Mouse (Mus musculus) stomach, postnatal 0 days (tissue): Measurements from ENCODE around the gene Pced1b. TPM values are rescaled to one million over a fixed set of nuclear protein-coding genes. Genes with fewer than 3 reads are reported as not detected.

Source experiments
- ATAC-seq: fragments of 200-750 bp; cut with Nextera tagmentation; 2 replicates; pipeline ENCODE4 v1.8.0; 2017; ENCODE audit not compliant: low FRiP score, low TSS enrichment
- DNase-seq: peaks from one replicate; pipeline ENCODE4 v3.0.0-alpha.2; 2016; ENCODE audit warnings: low spot score
- H3K27ac ChIP-seq: fragments of 300-500 bp; sonication (generic); replicated peaks from 2 replicates; pipeline ENCODE4 v1.5.1; 2014; ENCODE audit warnings: mild to moderate bottlenecking, control low read depth
- H3K27me3 ChIP-seq: fragments of 300-500 bp; sonication (generic); 2 replicates; pipeline ENCODE4 v1.6.1; 2014; ENCODE audit warnings: low read length; ENCODE audit not compliant: control insufficient read depth, insufficient read depth
- H3K36me3 ChIP-seq: fragments of 300-500 bp; sonication (generic); 2 replicates; pipeline ENCODE4 v1.6.1; 2014; ENCODE audit warnings: low read length, mixed read lengths; ENCODE audit not compliant: control insufficient read depth, insufficient read depth
- H3K4me1 ChIP-seq: fragments of 300-500 bp; sonication (generic); replicated peaks from 2 replicates; pipeline ENCODE4 v1.6.1; 2014; ENCODE audit warnings: antibody characterized with exemption; ENCODE audit not compliant: control insufficient read depth, insufficient read depth
- H3K4me2 ChIP-seq: fragments of 300-500 bp; sonication (generic); replicated peaks from 2 replicates; pipeline ENCODE4 v1.6.1; 2014; ENCODE audit warnings: low read depth, mild to moderate bottlenecking, control low read depth, moderate library complexity
- H3K4me3 ChIP-seq: fragments of 300-500 bp; sonication (generic); 2 replicates; pipeline ENCODE4 v1.5.1; 2014; ENCODE audit warnings: low read depth, low read length, control low read depth
- H3K9ac ChIP-seq: fragments of 300-500 bp; sonication (generic); 2 replicates; pipeline ENCODE4 v1.6.1; 2014; ENCODE audit warnings: mild to moderate bottlenecking, low read length, control low read depth, mixed read lengths
- H3K9me3 ChIP-seq: fragments of 300-500 bp; sonication (generic); 2 replicates; pipeline ENCODE4 v1.6.1; 2016; ENCODE audit warnings: low read length; ENCODE audit not compliant: control insufficient read depth
- CTCF ChIP-seq: IDR thresholded peaks from 2 replicates; pipeline ENCODE4 v1.5.1; 2016; ENCODE audit warnings: antibody characterized with exemption, low read depth, mild to moderate bottlenecking, moderate library complexity
- EP300 ChIP-seq: optimal IDR thresholded peaks from 2 replicates; pipeline ENCODE3; 2016; ENCODE audit warnings: antibody characterized with exemption
- WGBS: fragments of 180-500 bp; shearing (Covaris S2); extraction: QIAGEN DNeasy Blood & Tissue Kit; methylation state at CpG from one replicate; pipeline ENCODE4 v1.1.7; 2014; 5-methylcytosine and 5-hydroxymethylcytosine counted together
- polyA plus RNA-seq: library from polyadenylated mRNA; unstranded; fragments of >200 nt; fragmentation: Nextera tagmentation; extraction: Ambion mirVana; gene quantifications from 2 replicates; pipeline ENCODE4 v1.2.1, GENCODE M21; 2015

Pced1b gene
- polyA plus RNA-seq, 1 experiment from 2014 or later: 1.6 TPM

DNA sequence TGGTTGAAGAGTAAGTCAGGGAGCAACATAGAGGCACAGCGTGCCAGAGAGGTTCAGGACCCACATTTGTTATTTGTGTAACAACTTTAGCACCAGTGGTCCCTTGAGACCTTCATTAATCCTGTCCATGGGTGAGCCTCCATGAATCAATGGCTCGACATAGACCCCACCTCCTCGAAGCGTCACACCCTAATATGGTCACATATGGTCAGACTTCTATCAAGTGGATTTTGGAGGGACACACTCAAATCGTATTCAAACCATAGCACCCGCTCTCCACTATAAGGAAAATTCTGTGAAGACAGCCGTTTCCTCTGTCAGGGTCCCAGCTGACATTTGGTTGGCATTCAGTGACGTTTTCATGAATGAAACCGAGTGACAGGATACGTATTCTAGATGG, 2.4 kb downstream of the Pced1b start:
- TF ChIP-seq CTCF: no peak
- TF ChIP-seq EP300: no peak
- Histone ChIP-seq H3K4me3 (no peak overlapping the region), H3K9ac (no peak overlapping the region), H3K4me1 (no peaks in the 10 kb centered on the region), H3K36me3 (no peaks in the 10 kb centered on the region), H3K4me2 (no peak overlapping the region), H3K27ac (no peak overlapping the region), H3K27me3 (no peaks in the 10 kb centered on the region; the same call in 1 of the 2 replicates), H3K9me3 (no peaks in the 10 kb centered on the region)
- DNase-seq (no peak), ATAC-seq (no peak)
- WGBS: 97% methylated on average over 10 of the region's 10 CpGs

DNA sequence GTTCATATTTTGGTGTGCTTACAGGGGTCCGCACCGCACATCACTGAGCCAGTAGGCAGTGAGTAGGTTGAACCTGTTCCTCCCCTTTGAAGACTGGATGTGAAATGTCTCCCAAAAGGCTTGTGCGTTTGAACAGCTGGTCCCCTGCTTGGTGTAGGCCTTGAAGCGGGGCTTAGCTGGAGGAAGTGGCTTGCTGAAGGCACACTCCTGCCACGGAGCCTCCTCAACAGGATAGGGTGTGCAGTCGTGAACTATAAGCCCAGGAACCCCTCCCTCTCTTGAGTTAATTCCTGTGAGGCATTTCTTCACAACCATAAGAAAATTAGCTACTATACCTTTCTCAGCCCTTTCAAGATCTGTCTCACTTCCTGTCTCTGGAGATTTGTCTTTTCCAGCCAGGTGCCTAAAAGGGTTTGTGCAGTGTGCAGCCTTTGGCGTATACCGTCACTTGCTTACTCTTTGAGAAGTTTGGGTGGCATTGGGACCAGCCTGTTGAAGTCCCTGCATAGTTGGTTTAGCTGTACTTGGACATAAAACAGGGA, 5.7 kb downstream of the Pced1b start:
- Histone ChIP-seq H3K27me3 (no peaks in the 10 kb centered on the region), H3K36me3 (no peaks in the 10 kb centered on the region), H3K9ac (no peak overlapping the region), H3K4me2 (no peak overlapping the region), H3K4me3 (no peak overlapping the region), H3K9me3 (no peaks in the 10 kb centered on the region), H3K27ac (no peak overlapping the region), H3K4me1 (no peaks in the 10 kb centered on the region)
- WGBS: 79% methylated on average over 8 of the region's 8 CpGs
- ATAC-seq: no peak
- no peak for DNase-seq
- no peak for TF ChIP-seq EP300
- TF ChIP-seq CTCF: no peak

GRCm38 (mm10) chr15:97254375-97254774, 7.5 kb downstream of the Pced1b start:
- DNase-seq: no peak
- WGBS: 94% methylated on average over 4 of the region's 4 CpGs
- TF ChIP-seq EP300 (no peak), CTCF (peak; percentile 42)
- Histone ChIP-seq H3K36me3 (no peaks in the 10 kb centered on the region), H3K9me3 (no peaks in the 10 kb centered on the region), H3K4me2 (no peak overlapping the region), H3K4me1 (no peaks in the 10 kb centered on the region), H3K4me3 (no peak overlapping the region), H3K27me3 (no peaks in the 10 kb centered on the region), H3K9ac (no peak overlapping the region), H3K27ac (no peak overlapping the region)
- ATAC-seq: no peak

DNA sequence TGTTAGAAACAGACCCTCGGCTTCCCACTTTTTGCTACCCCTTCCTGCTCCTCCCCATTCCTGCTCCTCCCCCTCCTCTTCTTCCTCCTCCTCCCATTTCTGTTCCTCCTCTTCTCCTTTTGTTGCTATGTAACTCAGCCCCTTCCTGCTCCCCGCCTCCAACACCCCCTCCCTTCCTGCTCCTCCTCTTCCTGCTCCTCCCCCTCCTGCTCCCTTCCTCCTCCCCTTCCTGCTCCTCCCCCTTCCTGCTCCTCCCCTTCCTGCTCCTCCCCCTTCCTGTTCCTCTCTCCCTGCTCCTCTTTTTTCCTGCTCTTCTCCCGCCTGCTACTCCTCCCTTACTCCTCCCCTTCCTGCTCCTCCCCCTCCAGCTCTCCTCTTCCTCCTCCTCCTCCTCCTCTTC, 8.9 kb downstream of the Pced1b start:
- H3K36me3 ChIP-seq: no peaks in the 10 kb centered on the region
- H3K27ac ChIP-seq: no peak overlapping the region
- H3K4me2 ChIP-seq: no peak overlapping the region
- DNase-seq: no peak
- TF ChIP-seq EP300: no peak
- TF ChIP-seq CTCF: no peak
- WGBS: 94% methylated on average over 3 of the region's 3 CpGs
- H3K4me1 ChIP-seq: no peaks in the 10 kb centered on the region
- H3K9ac ChIP-seq: no peak overlapping the region
- H3K27me3 ChIP-seq: no peaks in the 10 kb centered on the region
- no peak for ATAC-seq
- no peaks in the 10 kb centered on the region for H3K9me3 ChIP-seq
- H3K4me3 ChIP-seq: no peak overlapping the region

GRCm38 (mm10) chr15:97256411-97256810, 9.5 kb downstream of the Pced1b start:
- H3K27ac ChIP-seq: no peak overlapping the region
- no peak overlapping the region for H3K9ac ChIP-seq
- H3K9me3 ChIP-seq: no peaks in the 10 kb centered on the region
- TF ChIP-seq CTCF: no peak
- no peak for TF ChIP-seq EP300
- no peaks in the 10 kb centered on the region for H3K36me3 ChIP-seq
- 87% methylated on average over 11 of the region's 11 CpGs for WGBS
- H3K4me2 ChIP-seq: no peak overlapping the region
- no peak for DNase-seq
- no peaks in the 10 kb centered on the region for H3K27me3 ChIP-seq
- no peak for ATAC-seq
- no peaks in the 10 kb centered on the region for H3K4me1 ChIP-seq
- no peak overlapping the region for H3K4me3 ChIP-seq

GRCm38 (mm10) chr15:97257206-97257775, 10.4 kb downstream of the Pced1b start:
- Histone ChIP-seq H3K4me3 (no peak overlapping the region), H3K27ac (no peak overlapping the region), H3K36me3 (no peaks in the 10 kb centered on the region), H3K4me2 (no peak overlapping the region), H3K27me3 (no peaks in the 10 kb centered on the region), H3K9ac (no peak overlapping the region), H3K9me3 (no peaks in the 10 kb centered on the region), H3K4me1 (no peaks in the 10 kb centered on the region)
- 52% methylated on average over 8 of the region's 8 CpGs for WGBS
- no peak for DNase-seq
- ATAC-seq: no peak
- TF ChIP-seq CTCF (no peak), EP300 (no peak)
